Mouse (Mus musculus) ES-E14 (cell line): Measurements from ENCODE around the gene Rubcn. TPM values are rescaled to one million over a fixed set of nuclear protein-coding genes. Genes with fewer than 3 reads are reported as not detected.
"Not testable (repeated sequence)": the region's sequence is repeated elsewhere in the genome, so short reads cannot be mapped to it uniquely, and the experiment has no call there.

ENCODE experiments used
- DNase-seq: peaks from one replicate; pipeline ENCODE4 v3.0.0-alpha.2; 2013; ENCODE audit warnings: low read depth, low spot score
- H3K27ac ChIP-seq: 2 replicates; pipeline ENCODE4 v1.5.1; 2012; ENCODE audit warnings: low read depth, mild to moderate bottlenecking, low read length, moderate library complexity, mixed read lengths; ENCODE audit not compliant: poor library complexity, insufficient read depth, severe bottlenecking
- H3K36me3 ChIP-seq: 2 replicates; pipeline ENCODE4 v1.6.1; 2012; ENCODE audit warnings: mild to moderate bottlenecking, low read length, moderate library complexity, mixed read lengths; ENCODE audit not compliant: control insufficient read depth, poor library complexity, insufficient read depth, severe bottlenecking
- H3K4me1 ChIP-seq, 2 experiments: fragments of 150-350 bp in 1 of 2; sonication (generic) in 1 of 2; 2 replicates each; pipeline ENCODE4 v1.6.1; 2012; ENCODE audit warnings: low read length in 2 of 2, mild to moderate bottlenecking in 1 of 2, mixed read lengths in 1 of 2; ENCODE audit not compliant: control insufficient read depth in 2 of 2, insufficient read depth in 2 of 2, poor library complexity in 1 of 2
- H3K4me3 ChIP-seq, 2 experiments: fragments of 150-350 bp in 1 of 2; sonication (generic) in 1 of 2; 2 replicates each; pipeline ENCODE4 v1.5.1; 2012; ENCODE audit warnings: low read length in 2 of 2, low read depth in 1 of 2, mild to moderate bottlenecking in 1 of 2, mixed read lengths in 1 of 2; ENCODE audit not compliant: insufficient read depth in 1 of 2, poor library complexity in 1 of 2, severe bottlenecking in 1 of 2
- H3K9ac ChIP-seq: 2 replicates; pipeline ENCODE4 v1.6.1; 2012; ENCODE audit warnings: low read depth, mild to moderate bottlenecking, low read length, mixed read lengths; ENCODE audit not compliant: poor library complexity, insufficient read depth, severe bottlenecking
- H3K9me3 ChIP-seq: fragments of 150-350 bp; sonication (generic); 2 replicates; pipeline ENCODE4 v1.6.1; 2012; ENCODE audit warnings: low read depth, mild to moderate bottlenecking, low read length; ENCODE audit not compliant: control insufficient read depth, insufficient read depth
- CHD2 ChIP-seq: IDR thresholded peaks from 2 replicates; pipeline ENCODE4 v1.6.1; 2014; ENCODE audit warnings: mild to moderate bottlenecking, low read depth, low read length, inconsistent platforms
- HCFC1 ChIP-seq: IDR thresholded peaks from 2 replicates; pipeline ENCODE4 v1.6.1; 2012; ENCODE audit warnings: low read length, inconsistent platforms, borderline replicate concordance; ENCODE audit not compliant: insufficient read depth
- MAFK ChIP-seq: IDR thresholded peaks from 2 replicates; pipeline ENCODE4 v1.6.1; 2014; ENCODE audit warnings: mild to moderate bottlenecking, low read depth, low read length, inconsistent platforms; ENCODE audit not compliant: insufficient read depth
- ZC3H11A ChIP-seq: IDR thresholded peaks from 2 replicates; pipeline ENCODE4 v1.6.1; 2012; ENCODE audit warnings: low read depth, mild to moderate bottlenecking, inconsistent platforms, low read length, borderline replicate concordance
- ZNF384 ChIP-seq: IDR thresholded peaks from 2 replicates; pipeline ENCODE4 v1.6.1; 2012; ENCODE audit warnings: low read depth, low read length, inconsistent platforms
- in situ Hi-C, 2 experiments: fragments of 600-800 bp; cut with MboI; formaldehyde crosslinking; loops; one replicate each; pipeline ENCODE4 v1.15.1; 2025; ENCODE audit warnings: low sequenced_read_pairs in 2 of 2, inconsistent platforms in 1 of 2; ENCODE audit not compliant: unreplicated experiment in 2 of 2
- total RNA-seq: library from RNA; depleted of rRNA; stranded (reverse); fragments of 300-350 nt; gene quantifications from 2 replicates; pipeline ENCODE4 v1.2.3, GENCODE M21; 2012

The Rubcn gene
- total RNA-seq, 1 experiment, result 19.4 TPM

- in situ Hi-C loops, result no loop called here
- TF ChIP-seq ZNF384 (no peak), HCFC1 (no peak)
- peaks cover 4% of the 10 kb centered on the region; the same call in 1 of the 2 replicates for H3K36me3 ChIP-seq
- no peak for DNase-seq
- H3K27ac ChIP-seq, result no peak overlapping the region
- H3K9me3 ChIP-seq, result no peaks in the 10 kb centered on the region
- H3K4me1 ChIP-seq, result peaks cover 0 to 5% of the 10 kb centered on the region in 2 experiments; a peak in 2 of 4 replicates
- H3K9ac ChIP-seq, result no peak overlapping the region
- no peak overlapping the region for H3K4me3 ChIP-seq
These were observed 4.0 kb upstream of the Rubcn start for GRCm38 (mm10) chr16:32881538-32881937.

DNA sequence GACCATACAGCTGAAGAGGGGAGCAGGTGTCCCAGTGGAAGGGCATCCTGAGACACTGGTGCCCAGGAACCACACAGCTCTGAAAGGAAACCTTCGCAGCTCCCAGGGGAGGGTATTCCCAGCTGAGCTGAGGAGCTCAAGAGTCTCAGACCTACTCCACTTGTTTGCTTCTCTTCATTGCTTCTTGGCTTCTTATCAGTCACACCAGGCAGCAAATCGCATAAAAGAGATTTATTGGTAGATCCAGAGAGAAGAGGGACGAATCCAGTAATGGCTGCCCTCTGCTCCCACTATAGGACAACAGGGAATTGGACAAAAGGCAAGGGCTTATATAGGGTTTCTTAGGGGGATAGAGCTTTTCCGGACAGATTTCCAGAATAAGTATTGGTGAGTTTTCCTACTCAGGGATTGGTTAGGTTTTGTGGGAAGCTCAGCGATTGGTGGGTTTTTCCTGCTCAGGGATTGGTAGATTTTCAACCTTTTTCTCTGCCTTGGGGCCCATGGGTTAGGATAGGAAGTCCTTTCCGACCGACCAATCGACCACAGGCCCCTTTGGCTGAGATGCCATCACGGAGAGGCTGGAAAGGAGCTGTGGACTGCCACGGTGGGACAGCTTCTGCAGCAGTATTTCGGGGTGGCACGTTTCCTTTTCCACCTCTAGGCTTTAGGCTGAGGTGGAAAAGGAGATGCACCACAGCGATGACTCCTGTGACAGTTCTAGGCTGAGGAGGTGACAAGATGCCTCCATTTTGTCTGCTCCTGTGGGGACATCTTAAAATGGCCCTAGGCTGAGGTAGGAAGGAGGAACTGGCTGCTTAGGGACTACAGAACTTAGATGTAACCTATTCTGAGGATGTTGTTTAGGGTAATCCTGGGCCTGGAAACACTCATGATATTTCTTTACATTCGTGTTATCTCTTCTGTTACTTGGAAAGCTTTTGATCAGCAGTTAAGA is 1.7 kb upstream of the Rubcn start:
- in situ Hi-C loops, result no loop called here
- DNase-seq, result no peak
- TF ChIP-seq MAFK (no peak), ZC3H11A (no peak), ZNF384 (no peak), HCFC1 (no peak), CHD2 (no peak)
- no peaks in the 10 kb centered on the region for H3K9me3 ChIP-seq
- no peak overlapping the region for H3K27ac ChIP-seq
- H3K9ac ChIP-seq, result peak overlapping the region; percentile 42; the same call in 1 of the 2 replicates
- peak overlapping the region; percentile 23 to 84; a peak in 2 of 4 replicates for H3K4me3 ChIP-seq
- H3K4me1 ChIP-seq, result peaks cover 0 to 5% of the 10 kb centered on the region in 2 experiments; a peak in 2 of 4 replicates
- H3K36me3 ChIP-seq, result no peaks in the 10 kb centered on the region

GRCm38 (mm10) chr16:32878157-32878598 is 612 bp upstream of the Rubcn start:
- in situ Hi-C loops, result no loop called here
- Histone ChIP-seq H3K9ac (peak overlapping the region; percentile 86), H3K4me3 (peak overlapping the region; percentile 84 to 88), H3K36me3 (no peaks in the 10 kb centered on the region), H3K27ac (no peak overlapping the region), H3K4me1 (peaks cover 0 to 5% of the 10 kb centered on the region in 2 experiments; a peak in 2 of 4 replicates), H3K9me3 (no peaks in the 10 kb centered on the region)
- DNase-seq, result no peak
- TF ChIP-seq ZC3H11A, result no peak
- TF ChIP-seq CHD2, result no peak
- no peak for TF ChIP-seq HCFC1

GRCm38 (mm10) chr16:32876831-32877230 is 735 bp downstream of the Rubcn start:
- no peaks in the 10 kb centered on the region for H3K36me3 ChIP-seq
- H3K9me3 ChIP-seq, result no peaks in the 10 kb centered on the region
- peaks cover 0 to 5% of the 10 kb centered on the region in 2 experiments; a peak in 2 of 4 replicates for H3K4me1 ChIP-seq
- peak overlapping the region in 1 of 2 experiments; percentile 84; a peak in 2 of 4 replicates for H3K4me3 ChIP-seq
- H3K27ac ChIP-seq, result no peak overlapping the region
- no peak overlapping the region; the same call in 1 of the 2 replicates for H3K9ac ChIP-seq
- no peak for DNase-seq
- in situ Hi-C loops, result no loop called here
- no peak for TF ChIP-seq ZNF384
- no peak for TF ChIP-seq HCFC1
- TF ChIP-seq MAFK, result no peak
- no peak for TF ChIP-seq ZC3H11A
- TF ChIP-seq CHD2, result no peak

DNA sequence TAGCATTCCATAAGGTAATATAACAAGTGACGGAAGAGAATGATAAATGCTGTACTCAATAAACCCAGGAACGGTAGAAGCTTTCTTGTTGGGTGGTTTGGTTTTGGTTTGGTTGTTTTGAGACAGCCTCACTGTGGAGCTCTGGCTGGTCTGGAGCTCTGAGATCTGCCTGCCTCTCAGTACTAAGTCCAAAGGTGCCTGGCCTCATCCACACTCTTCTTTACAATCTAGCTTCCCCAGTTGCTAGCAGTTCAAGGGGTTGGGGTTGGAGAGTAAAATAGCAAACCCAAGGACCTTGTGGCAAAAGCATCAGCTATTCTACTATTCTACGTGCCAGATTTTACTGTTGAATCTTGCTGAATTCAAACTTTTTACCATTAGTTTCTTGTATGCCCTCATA is 1.7 kb downstream of the Rubcn start:
- Histone ChIP-seq H3K9me3 (no peaks in the 10 kb centered on the region), H3K4me1 (peaks cover 0 to 2% of the 10 kb centered on the region in 2 experiments; a peak in 2 of 4 replicates), H3K4me3 (no peak overlapping the region), H3K9ac (no peak overlapping the region), H3K36me3 (no peaks in the 10 kb centered on the region), H3K27ac (no peak overlapping the region)
- DNase-seq, result no peak
- TF ChIP-seq ZC3H11A, result no peak
- TF ChIP-seq MAFK, result no peak
- TF ChIP-seq HCFC1, result no peak
- no peak for TF ChIP-seq ZNF384
- TF ChIP-seq CHD2, result no peak
- in situ Hi-C loops, result no loop called here

DNA sequence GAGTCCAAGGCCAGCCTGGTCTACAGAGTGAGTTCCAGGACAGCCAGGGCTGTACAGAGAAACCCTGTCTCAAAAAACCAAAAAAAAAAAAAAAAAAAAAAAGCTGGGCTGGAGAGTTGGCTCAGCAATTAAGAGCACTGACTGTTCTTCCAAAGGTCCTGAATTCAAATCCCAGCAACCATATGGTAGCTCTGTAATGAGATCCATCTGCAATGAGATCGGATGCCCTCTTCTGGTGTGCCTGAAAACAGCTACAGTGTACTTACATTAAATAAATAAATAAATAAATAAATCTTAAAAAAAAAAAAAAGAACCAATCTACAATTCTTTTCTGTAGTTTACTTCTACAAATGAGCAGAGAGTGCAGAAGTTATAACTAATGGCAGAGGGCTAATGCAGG is 2.3 kb downstream of the Rubcn start:
- H3K36me3 ChIP-seq, H3K4me1 ChIP-seq, H3K9ac ChIP-seq, H3K9me3 ChIP-seq, H3K27ac ChIP-seq, in situ Hi-C loops, H3K4me3 ChIP-seq, DNase-seq: not testable (repeated sequence)
